Mouse (Mus musculus) liver, adult 2 months (tissue): ENCODE results near the gene Lias.

Source experiments
- CTCF ChIP-seq: fragments of 200-500 bp; IDR thresholded peaks from 2 replicates; pipeline ENCODE4 v1.5.1; 2011; ENCODE audit warnings: low read depth, low read length, control low read depth
- POLR2A ChIP-seq: fragments of 200-500 bp; IDR thresholded peaks from 2 replicates; pipeline ENCODE4 v1.6.1; 2011; ENCODE audit warnings: low read length, control low read depth; ENCODE audit not compliant: insufficient read depth; ENCODE audit errors: extremely low read depth

GRCm38 (mm10) chr5:65374746-65375145, 16.6 kb upstream of the Lias start:
- TF ChIP-seq CTCF (no peak), POLR2A (no peak)
